Mouse (Mus musculus): ENCODE measurements around the gene N4bp1.

N4bp1 gene

DNA sequence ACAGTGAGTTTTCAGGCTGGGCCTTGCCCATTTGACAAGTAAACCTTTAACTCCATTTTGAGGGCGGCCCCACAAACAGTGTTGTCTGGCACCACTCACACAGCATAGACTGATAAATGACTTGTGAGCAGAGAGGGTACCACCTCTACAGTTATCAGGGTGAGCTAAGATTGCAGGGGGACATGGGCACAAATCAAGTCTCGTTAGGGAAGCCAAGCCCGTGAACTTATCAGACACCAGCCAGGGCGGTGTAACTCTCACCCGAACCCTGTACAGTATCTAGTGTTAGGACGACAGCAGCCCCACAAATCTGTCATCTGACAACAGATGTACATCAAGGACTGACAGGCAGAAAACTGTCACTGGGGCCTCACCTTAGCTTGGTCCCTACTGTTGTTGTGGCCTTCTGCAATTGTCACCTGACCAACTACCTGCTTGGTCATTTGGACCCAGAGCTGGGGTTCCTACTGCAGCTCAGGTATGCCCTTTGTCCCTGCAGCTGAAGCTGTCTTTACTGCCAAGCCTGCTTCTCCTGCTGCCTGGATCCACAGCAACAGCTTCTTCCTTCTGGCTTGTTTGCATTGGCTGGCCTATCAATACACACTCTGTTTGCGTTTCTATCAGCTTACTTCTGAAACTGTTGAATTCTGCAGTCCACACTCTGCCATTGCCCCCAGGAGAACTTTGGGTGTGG is 12.8 kb upstream of the N4bp1 start:
- no peak for DNase-seq (ENCODE audit: low read depth, low spot score)

DNA sequence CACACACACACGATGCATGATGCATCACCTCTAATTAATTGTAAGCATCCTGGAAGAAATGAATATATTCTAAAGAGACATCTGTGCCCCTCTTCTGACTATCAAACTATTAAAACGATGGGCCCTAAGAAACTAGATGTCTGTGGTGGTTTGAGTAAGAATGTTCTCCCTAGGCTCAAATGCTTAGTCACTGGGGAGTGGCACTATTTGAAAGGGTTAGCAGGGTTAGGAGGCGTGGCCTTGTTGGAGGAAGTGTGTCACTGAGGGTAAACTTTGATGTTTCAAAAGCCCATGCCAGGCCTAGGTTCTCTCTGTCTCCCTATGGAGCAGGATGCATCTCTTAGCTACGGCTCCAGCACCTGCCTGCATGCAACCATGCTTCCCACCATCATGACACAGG is 10.3 kb upstream of the N4bp1 start:
- DNase-seq (ENCODE audit: low read depth, low spot score), result no peak

DNA sequence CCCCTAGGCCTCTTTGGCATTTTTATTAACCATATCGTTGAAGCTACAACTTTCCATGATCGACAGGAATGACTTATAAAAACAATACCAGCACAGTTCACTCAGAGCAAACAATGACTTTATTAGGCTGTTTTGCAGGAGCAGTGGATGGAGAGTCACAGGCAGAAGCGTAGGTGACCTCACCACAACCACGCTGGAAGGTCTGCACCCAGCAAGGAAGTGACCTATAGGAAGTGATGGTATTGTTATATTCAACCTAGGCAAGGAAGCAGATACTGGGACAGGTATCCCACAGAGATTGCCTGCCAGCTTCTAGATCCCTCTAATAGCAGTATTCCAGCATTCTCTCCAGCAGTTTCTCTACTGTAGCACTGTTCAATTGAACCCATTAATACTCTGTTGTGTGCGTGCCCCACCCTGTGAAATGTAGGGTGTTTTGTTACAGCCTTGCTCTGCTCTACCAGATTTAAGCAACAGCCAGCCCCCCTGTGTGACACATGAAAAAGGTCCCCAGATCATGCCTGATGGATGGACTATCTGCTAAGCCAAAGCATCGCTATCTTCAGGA is 9.2 kb upstream of the N4bp1 start:
- no peak for DNase-seq (ENCODE audit: low read depth, low spot score)

DNA sequence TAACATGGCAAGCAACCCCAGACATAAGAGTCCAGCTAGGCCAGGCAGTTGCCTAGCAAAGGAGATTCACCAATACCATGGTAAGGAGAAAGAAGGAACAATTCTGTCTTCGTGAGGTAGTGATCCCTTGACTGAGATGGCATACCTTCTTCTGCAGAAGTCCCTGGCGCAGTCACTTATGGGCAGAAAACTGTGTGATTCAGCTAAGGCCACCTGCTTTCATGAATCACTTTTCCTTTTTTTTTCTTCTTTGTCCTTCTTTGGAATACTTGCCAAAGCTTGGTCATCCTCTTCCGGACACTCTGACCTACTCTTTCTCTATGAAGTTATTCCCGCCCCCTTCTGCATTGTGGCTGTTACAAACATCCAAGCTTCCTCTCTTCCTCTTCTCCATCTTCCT is 8.5 kb upstream of the N4bp1 start:
- DNase-seq (ENCODE audit: low read depth, low spot score), result no peak

DNA sequence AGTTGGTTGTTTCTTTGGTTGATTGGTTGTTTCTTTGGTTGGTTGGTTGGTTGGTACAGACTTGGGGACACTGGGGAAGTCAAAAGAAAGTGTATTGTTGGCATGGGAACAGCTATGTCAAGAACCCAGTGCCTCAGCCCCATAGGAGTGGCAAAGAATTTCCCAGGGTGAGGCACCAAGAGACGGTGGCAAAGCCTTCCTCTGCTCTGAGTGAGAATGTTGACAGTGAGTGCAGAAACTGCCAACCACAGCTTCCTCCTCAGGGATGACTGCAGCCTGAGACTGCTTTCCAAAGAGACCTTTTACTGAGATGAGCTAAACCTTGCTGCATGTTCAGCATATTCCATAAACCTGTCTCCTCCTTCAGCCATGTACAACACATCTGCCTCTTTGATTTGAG is 6.5 kb upstream of the N4bp1 start:
- no peak for DNase-seq (ENCODE audit: low read depth, low spot score)

DNA sequence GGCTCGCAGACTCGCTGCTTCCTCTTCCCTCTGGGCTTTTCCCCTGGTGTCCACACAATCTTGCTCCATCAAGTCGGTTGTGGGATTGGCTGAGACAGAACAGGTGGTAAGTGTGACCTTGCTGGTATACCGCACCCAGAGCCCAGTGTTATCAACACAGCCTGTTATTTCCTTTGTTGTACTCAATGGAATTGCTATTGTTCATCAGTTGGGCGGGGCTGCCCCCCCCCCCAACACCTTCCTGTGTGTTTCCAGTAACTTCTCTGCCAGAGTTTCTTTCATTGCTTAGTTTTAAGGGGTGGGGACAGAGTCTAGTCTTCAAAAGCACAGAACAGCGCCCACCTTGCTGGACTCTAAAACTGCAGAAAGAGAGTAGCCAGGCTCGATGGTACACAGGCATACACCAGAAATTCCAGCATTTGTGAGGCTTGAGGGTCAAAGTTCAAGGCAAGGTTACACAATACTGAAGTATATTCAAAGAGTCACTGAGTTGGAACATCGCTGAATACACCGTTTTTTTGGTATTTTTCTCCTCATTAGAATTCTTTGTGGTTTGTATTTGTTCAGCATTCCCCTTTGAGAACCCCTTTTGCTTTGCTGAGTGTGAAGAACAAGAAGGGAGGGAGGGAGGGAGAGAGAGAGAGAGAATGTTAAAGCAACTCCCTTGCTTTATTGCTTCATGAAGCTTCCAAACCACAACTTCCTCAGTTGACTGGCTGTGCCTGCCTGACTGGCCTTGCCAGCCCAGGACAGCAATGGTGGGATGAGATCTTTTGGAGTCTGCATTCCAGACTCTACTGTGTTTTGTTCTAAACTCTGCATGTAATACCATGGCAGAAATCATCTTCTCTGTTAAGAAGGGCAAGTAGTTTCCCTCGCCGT is 3.2 kb upstream of the N4bp1 start:
- DNase-seq (ENCODE audit: low read depth, low spot score), result no peak

DNA sequence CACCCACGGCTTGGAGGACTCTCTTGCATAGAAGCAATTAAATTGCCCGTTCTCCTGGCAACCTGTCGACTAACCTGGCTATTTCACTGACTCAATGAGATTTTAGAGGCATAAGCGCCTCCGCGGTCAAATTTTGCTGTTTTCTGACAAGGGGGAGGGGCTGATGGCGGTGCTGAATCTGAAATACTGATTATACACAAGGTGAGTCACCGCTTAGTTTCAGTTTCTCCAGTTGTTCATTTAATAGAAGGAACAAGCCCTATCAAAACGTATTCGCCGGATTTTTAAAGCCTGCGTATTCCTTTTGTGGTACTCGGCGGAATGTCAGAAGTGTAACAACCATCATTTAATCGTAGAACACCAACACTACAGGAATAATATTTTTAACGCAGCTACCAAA is 991 bp downstream of the N4bp1 start:
- DNase-seq (ENCODE audit: low read depth, low spot score), result no peak

DNA sequence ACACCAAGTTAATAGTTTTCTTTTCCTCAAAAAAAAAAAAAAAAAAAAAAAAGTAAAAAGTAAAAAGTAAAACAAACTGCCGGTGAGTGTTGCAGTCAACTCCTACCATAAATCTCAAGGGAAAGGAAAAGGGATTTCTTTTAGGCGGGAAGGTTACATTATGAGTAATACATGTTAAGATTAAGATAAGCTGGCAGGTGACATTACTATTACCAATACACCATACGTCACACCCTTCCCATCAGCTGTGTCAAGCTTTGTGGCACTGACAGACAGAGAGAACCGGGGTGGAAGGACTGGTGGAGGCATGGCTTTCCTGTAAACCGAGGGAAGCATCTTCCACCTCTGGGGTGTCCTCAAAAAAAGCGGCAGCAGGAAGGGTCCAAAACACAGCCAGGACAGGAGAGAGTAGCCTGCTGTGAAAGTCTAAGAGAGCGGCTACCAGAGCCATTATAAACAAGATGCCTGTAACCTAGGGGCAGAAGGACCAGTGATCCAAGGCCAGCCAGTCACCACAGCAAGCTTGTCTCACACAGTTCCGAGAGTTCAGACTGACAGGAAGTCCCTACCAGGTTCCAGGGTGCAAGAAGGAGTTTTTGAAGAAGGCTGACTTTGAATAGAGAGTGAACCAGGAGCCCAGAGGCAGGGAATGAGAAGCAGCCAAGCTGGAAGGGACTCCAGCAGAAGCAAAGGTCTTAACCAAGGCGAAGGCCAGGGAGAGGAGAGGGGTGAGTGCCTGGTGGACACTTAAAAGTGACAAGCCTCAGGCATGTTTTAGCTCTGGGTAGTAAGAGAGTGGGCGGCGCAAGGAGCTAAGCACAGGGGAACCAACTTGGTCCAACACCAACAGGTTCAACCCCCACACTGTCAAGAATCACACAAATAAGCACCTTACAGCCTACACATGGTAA is 2.2 kb downstream of the N4bp1 start:
- no peak for DNase-seq (ENCODE audit: low read depth, low spot score)

DNA sequence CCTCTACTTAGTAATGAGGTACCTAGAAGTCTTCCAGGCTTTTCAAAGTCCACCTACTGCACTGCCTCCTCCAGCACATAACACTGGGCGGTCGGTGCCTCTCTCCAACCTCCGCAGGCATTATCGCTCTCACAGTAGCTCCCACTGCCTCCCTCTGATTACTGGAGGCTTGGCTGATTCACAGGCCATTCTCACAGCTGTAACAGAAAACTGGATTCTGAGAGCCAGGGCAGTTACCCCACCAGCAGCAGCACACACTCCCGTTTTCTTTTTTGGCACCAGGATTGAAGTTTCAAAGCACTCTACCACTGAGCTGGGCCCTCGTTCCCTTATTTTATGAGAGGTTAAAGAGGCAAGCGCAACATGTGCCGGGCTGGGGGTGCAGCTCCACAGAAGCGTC is 3.1 kb downstream of the N4bp1 start:
- no peak for DNase-seq (ENCODE audit: low read depth, low spot score)

DNA sequence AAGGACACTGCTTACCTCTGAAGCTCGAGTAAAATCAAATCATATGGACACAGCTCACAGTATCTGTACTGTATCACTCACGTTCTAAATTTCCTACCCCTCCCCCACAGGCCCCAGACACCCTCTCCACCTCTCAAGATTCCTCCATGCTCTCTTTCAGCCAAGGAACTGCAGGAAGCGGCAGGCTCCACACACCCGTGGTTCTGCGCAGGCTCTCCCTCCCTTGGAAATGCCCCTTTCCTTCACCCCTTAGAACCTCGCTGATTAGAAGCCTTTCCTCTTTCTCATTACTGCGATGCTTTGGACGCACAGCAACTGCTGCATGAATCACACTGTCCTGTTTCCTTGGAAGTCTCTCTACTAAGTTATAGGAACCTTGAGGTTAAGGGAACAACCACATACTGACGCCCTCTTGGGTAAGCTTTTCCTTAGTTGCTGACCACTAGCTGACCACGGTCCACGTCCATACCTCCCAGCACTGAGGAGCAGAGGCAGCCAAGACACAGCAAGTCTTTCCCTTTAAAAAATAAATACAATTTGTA is 3.9 kb downstream of the N4bp1 start:
- DNase-seq (ENCODE audit: low read depth, low spot score), result no peak

DNA sequence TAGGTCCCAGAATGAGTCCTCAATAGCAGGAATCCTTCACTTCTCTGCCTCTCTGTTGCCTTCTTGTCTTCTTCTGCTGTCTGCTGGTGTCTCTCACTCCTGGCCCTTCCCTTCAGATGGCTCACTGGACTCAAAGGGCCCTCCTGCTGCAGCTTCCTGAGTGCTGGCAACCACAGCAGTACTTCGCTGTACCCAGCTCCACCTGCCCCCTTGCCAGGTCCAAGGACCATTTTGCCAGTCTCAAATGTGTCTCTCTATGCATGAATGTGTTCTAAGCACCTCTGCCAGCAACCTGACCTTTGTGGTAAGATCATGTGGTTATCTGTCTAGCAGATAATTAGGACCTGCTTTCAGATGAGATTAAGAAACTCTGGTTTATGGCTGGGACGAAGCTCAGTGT is 8.2 kb downstream of the N4bp1 start:
- DNase-seq (ENCODE audit: low read depth, low spot score), result no peak

DNA sequence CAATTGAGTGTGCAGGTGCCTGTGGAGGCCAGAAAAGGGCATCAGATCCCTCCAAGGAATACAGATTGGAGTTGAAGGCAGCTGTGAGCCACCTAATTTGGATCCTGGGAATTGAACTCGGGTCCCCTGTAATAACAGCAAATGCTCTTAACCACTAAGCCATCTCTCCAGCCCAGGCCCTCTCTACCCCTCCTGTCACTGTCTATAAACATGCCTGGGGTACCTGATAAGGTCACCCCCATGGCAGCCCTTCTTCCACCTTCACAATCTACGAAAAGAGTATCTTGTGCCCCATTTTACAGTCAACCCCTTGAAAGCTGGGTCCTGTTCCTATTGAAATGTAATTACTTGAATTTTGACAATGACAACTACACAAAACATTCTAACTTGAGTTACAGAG is 11.0 kb downstream of the N4bp1 start:
- no peak for DNase-seq (ENCODE audit: low read depth, low spot score)

DNA sequence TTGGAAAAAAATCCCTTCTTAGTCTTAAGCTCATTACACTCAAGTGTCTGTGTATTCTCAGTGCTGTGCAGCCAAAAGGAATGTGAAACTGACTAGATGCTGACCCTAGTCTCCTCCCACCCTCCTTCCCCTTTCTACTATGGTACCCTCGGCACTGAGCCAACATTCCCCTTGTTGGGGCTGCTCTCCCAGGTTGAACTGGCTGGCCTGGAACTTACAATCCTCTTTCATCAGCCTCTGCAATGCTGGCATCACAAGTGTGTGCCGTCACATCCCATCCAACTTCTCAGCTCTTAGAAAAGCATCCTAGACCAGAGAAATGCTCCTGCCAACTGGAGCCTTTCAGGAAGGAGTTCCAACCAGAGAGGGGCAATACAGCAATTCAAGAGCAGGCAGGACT is 11.9 kb downstream of the N4bp1 start:
- DNase-seq (ENCODE audit: low read depth, low spot score), result no peak

DNA sequence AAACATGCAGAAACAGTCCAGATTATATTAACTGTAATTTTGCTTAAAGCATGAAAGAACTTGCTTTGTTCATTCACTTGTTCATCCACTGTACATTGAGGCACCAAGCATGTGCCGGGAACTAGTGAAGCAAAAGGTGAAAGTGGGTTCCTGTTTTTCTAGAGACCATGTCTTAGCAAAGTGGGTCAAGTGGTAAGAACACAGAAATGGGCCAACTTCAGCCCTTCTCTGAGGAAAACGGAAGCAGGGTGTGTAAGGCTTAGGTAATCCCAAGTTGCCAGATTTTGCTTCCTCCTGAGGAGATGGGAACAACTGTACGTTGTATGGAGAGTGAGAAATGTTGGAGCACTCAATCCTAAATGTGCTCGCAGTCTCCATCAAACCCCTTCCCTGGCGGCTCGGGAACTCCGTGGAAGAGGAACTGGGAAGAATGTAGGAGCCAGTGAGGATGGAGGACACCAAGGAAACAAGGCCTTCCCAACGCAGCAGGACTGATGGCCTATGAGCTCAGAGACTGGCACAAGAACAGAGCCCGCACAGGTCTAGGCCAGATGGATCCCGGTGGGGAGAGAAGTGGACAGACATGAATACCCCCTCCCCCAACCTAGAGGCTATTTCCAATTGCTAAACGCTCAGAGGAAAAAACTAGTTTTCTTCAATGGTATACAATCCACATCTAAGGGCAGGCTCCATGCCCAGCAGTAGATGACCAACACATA is 12.8 kb downstream of the N4bp1 start:
- DNase-seq (ENCODE audit: low read depth, low spot score), result no peak

DNA sequence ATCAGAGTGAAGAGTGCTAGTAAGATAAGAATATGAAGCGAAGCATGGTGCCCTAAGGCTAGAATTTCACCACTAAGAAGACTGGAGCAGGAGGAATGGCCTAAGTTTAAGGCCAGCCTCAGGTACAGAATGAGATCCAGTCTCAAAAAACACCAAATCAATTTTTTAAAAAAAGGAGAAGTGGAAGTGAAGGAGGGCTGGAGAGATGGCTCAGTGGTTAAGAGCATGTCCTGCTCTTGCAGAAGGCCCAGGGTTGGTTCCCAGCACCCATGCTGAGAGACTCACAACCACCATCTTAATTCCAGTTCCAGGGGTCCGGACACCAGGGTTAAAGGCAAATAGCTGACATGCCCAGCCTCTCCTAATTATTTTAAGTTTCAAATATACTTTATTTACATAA is 13.6 kb downstream of the N4bp1 start:
- DNase-seq (ENCODE audit: low read depth, low spot score), result no peak

DNA sequence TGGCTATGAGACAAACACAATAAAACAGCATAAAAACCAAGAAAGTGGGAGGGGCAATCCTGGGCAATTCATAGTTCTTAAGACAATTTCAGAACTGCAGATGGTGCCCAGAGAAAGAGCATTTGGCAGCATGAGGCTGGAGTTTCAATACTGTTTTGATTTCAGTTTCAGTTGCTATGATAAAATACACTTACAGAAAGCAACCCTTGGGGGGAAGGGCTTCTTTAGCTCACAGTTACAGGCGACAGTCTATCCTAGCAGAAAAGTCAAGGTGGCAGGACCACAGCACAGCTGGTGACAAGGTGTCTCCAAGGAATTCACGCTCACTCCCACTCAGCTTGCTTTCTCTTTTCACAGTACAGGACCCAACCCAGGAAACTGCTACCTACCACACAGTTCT is 14.3 kb downstream of the N4bp1 start:
- no peak for DNase-seq (ENCODE audit: low read depth, low spot score)

DNA sequence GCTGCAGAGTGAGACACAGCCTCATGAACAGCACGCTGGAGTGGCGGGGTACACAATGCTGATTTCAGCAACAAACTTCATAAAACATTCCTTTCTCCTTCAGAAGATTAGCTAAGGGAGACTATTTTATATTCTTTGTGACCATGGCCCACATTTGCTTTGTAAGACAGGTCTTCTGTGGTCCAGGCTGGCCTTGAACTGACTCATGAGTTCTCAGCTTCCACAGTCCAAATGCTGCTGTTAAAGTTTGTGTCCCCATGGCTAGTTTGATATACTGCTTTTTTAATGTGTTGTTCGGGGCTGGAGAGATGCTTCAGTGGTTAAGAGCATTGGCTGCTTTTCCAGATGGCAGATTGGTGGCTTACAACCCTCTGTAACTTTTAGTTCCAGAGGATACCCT is 17.0 kb downstream of the N4bp1 start:
- no peak for DNase-seq (ENCODE audit: low read depth, low spot score)

DNA sequence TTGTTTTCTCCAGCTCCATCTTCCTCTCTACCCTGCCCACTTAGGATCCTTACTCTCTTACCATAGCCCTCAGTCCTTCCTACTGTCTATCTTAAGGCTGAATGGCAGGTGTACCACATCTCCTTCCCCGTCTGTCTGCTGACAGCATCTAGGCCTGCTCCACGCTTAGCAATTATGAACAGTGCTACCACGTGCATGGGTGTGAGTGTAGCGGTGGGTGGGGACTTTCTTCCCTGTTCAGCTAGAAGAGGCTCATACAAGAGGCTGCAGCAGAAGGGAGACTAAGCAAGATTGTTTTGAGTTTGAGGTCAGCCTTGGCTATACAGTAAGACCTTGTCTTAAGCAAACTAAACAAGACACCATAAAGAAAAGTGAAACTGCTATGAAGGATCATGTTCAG is 20.3 kb downstream of the N4bp1 start:
- no peak for DNase-seq (ENCODE audit: low read depth, low spot score)

DNA sequence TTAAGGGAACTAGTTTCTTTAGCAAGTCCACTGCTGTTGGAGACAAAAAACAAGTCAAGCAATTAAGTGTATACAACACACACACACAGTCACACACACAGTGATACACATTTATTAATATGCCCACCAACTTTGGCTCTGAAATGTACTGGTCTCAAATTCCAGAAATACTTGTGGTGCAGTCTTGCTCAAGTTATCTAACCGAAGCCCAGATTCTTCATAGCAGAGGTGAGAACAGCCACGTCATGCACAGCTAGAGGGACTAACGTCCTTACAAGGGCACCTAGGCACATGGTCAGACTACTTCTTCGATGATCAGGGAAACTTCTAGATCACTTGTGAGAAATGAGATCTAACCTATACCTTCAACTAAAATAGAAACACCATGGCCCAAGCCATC is 22.2 kb downstream of the N4bp1 start:
- no peak for DNase-seq (ENCODE audit: low read depth, low spot score)

DNA sequence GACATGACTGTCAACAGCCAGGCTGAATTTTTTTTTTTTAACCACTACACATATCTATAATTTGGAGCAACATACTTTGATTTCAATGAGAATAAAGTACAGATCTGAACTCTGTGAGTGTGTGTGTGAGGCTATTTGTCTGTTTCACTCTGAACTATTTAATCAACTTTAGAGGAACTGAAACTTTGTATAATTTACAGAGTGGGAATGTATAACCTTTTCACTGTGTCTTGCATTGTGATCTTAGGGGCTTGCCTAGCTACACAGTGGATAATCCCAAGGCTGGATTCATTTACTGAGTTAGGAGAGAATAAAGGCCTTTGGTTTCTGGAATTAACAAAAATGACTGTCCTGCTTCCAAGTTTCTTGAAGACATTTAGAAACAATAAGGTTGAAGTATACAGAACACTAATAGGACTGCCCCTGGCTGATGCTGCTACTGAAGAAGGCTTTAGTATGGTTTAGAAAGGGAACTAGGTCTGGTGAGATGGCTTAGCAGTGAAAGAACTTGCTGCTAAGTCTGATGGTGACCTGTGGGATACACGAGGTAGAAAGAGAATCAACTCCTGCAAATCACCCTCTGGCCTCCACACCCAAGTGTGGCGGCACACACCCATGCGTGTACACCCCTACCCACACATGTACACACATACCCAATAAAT is 22.8 kb downstream of the N4bp1 start:
- no peak for DNase-seq (ENCODE audit: low read depth, low spot score)
